Mouse (Mus musculus) frontal cortex, adult (tissue): ENCODE results near the gene Lamb2.

ENCODE experiments used
- ATAC-seq: cut with Nextera tagmentation; 2 replicates; pipeline ENCODE4 v1.9.2; 2017; ENCODE audit warnings: mild to moderate bottlenecking, moderate library complexity, mixed read lengths; ENCODE audit not compliant: low TSS enrichment

Lamb2 gene

DNA sequence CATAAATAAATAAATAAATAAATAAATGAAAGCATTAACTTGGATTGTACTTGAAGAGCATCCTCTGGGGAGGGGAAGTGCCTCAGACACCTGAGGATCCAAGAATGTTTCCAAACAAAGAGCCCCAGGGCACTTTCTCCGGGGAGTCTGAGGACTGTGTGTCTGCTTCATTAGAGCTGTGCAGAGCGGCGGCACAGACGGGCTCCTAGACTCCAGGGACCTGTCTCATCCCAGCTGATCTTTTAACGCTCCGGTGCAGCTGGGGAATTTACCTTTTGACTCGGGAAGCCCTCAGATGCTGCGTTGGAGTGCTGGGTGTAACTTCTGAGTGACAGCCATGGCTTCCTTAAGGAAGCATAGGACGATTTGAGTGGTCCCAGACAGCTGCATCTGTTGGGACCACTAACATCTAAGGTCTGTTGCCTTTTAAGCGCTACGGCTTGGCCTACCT lies 18.3 kb upstream of the Lamb2 start, which contains the start of gene Klhdc8b:
TSS of gene Klhdc8b (minus strand) at position 401 of the 451 bp plus-strand sequence.
- no peak for ATAC-seq

GRCm38 (mm10) chr9:108461675-108462074 lies 17.9 kb upstream of the Lamb2 start:
- ATAC-seq, result no peak

GRCm38 (mm10) chr9:108462192-108462591 lies 17.3 kb upstream of the Lamb2 start:
- no peak for ATAC-seq

GRCm38 (mm10) chr9:108463713-108464112 lies 15.8 kb upstream of the Lamb2 start:
- ATAC-seq, result no peak

- ATAC-seq, result no peak
Measured at GRCm38 (mm10) chr9:108466219-108466618, 13.3 kb upstream of the Lamb2 start.

GRCm38 (mm10) chr9:108469430-108469829 lies 10.1 kb upstream of the Lamb2 start:
- no peak for ATAC-seq

DNA sequence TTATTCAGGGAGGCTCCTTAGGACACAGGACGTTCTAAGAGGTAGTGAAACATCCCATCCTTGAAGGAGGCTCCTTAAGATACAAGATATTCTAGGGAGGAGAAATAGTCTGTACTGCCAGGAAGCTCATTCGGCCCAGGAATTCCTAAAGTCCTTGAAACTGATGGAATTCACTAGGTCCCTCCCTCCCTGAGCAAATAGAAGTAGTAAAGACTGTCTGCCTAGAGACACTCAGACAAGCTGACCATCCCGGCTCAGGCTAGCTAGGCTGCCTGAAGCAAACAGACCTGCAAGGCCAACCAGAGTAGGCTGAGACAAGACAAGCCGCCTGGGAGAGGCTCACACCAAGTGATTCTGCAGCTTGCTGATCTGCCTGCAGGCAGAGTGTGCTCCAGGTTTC lies 9.7 kb upstream of the Lamb2 start:
- ATAC-seq, result no peak

DNA sequence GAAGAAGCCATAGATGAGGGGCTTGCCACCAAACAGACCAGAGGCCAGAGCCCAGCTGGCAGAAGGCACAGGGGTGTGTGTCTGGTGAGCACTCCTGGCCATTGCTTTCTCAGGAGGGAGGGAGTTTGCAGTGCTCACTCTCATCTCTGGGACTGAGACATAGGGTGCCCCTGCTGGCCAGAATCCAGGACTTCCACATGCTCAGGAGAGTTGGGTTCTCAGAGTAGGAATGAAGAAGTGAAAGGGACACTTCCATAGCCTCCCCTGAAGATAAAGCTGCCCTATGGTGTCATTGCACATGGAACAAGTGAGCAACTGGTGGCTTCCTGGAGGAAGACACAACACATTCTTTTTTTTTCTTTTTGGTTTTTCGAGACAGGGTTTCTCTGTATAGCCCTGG lies 5.0 kb upstream of the Lamb2 start:
- no peak for ATAC-seq

GRCm38 (mm10) chr9:108478638-108479156 lies 839 bp upstream of the Lamb2 start:
- ATAC-seq, result no peak

DNA sequence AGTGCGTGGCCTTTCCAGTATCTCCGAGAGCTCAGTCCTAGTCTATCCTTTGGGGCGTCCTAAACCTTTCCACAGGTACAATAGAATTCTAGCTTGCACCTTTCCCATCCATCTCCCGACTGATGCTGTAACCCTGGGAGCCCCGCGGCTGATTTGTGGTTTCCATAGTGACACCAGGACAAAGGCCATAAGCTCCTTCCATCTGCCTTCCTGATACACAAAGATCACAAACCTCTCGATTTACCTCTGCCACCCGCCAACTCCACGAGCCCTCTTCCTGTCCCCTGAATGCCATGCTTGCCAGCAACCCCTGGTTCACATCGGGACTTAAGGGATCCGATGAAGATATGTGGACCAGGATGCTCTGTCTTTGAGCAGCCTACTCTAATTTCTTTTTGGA lies 295 bp upstream of the Lamb2 start:
- ATAC-seq, result no peak

GRCm38 (mm10) chr9:108480813-108481519 lies 1.4 kb downstream of the Lamb2 start:
- no peak for ATAC-seq

GRCm38 (mm10) chr9:108481520-108482210 lies 2.1 kb downstream of the Lamb2 start:
- no peak for ATAC-seq

GRCm38 (mm10) chr9:108483051-108483790 lies 3.7 kb downstream of the Lamb2 start:
- ATAC-seq, result no peak

- no peak for ATAC-seq
Measured at GRCm38 (mm10) chr9:108484021-108484420, 4.5 kb downstream of the Lamb2 start.

GRCm38 (mm10) chr9:108485301-108485875 lies 5.9 kb downstream of the Lamb2 start:
- no peak for ATAC-seq

DNA sequence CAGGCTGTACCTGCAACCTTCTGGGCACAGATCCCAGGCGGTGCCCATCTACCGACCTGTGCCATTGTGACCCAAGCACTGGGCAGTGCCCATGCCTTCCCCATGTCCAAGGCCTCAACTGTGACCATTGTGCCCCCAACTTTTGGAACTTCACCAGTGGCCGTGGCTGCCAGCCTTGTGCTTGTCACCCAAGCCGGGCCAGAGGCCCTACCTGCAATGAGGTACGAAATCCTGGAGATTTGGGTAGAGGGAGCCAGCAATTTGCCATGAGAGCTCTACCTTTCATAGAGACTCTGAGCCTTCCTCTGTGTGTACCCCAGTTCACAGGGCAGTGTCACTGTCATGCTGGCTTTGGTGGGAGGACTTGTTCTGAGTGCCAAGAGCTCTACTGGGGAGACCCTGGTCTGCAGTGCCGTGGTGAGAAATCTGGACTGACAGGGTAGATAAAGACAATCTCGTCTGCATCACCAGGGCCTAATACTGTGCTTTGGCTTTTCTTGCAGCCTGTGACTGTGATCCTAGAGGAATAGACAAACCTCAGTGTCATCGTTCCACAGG lies 7.5 kb downstream of the Lamb2 start:
- no peak for ATAC-seq

- no peak for ATAC-seq
Measured at GRCm38 (mm10) chr9:108488403-108488802, 8.9 kb downstream of the Lamb2 start.

DNA sequence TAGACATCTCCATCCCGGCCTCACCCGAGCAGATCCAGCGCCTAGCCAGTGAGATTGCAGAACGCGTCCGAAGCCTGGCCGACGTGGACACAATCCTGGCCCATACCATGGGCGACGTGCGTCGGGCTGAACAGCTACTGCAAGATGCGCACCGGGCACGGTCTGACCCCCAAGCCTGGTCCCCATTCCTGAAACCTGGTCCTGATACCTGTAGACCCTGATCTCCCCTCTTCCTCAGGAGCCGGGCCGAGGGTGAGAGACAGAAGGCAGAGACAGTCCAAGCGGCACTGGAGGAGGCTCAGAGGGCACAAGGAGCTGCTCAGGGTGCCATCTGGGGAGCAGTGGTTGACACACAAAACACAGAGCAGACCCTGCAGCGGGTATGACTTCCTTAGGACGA lies 9.7 kb downstream of the Lamb2 start:
- ATAC-seq, result no peak

- 0 out of 2 replicates have a peak, but pooled peaks have one; percentile 15 for ATAC-seq
Measured at GRCm38 (mm10) chr9:108489702-108490558, 10.4 kb downstream of the Lamb2 start.

GRCm38 (mm10) chr9:108490559-108491285 lies 11.2 kb downstream of the Lamb2 start, which contains the start of gene Usp19:
TSS of gene Usp19 (plus strand) at chr9:108490602.
- ATAC-seq, result peak; percentile 93
